Comparison of ENCODE assay signal across 9 mouse cellular contexts in genomic region chr5:105404961-105405360, GRCm38 (mm10). TPM values are rescaled to one million over a fixed set of nuclear protein-coding genes. Genes with fewer than 3 reads are reported as not detected.
DNase-seq lines count a peak whose midpoint lies in the region; ATAC-seq and TF ChIP-seq lines count a peak whose summit lies in the region.
"Had no signal": no experiment of that assay in that cellular context is flagged by ENCODE, and none has a peak within 500 bp of the region (broad histone marks: within the 10 kb centered on the region; RNA-seq: fewer than 3 reads in every experiment).

No protein-coding gene starts in this region.

- H3K9me3 ChIP-seq in intestine, embryonic 14.5 days (ENCODE audit: control insufficient read depth, low read length): no peaks in the 10 kb centered on the region
- H3K9me3 ChIP-seq in intestine, embryonic 16.5 days (ENCODE audit: control insufficient read depth, low read length): no peaks in the 10 kb centered on the region
- H3K9me3 ChIP-seq in midbrain, postnatal 0 days (ENCODE audit: low read length): no peaks in the 10 kb centered on the region
- H3K9me3 ChIP-seq: megakaryocyte, embryonic 14.5 days had no signal

- peak; percentile 94 for TF ChIP-seq CTCF in midbrain, postnatal 0 days (IDR thresholded peaks at IDR 0.05)
- no peak for TF ChIP-seq CTCF in thymus, adult 2 months (IDR thresholded peaks at IDR 0.05; ENCODE audit: borderline replicate concordance, control insufficient read depth, extremely low read depth, insufficient read depth, low read length, poor library complexity)

- intact Hi-C loops in heart, postnatal 36 days (cut with DNase I): loop anchor here (1.0 to 10.0 kb wide), 4 partner anchors 86 to 464 kb away; no protein-coding TSS in a partner anchor

- no peak for ATAC-seq in intestine, embryonic 14.5 days (replicated peaks; ENCODE audit: low FRiP score, low TSS enrichment, low read depth)
- ATAC-seq in intestine, embryonic 16.5 days: no peak
- no peak for ATAC-seq in midbrain, postnatal 0 days (ENCODE audit: low FRiP score)

- H3K27ac ChIP-seq in intestine, embryonic 14.5 days (ENCODE audit: low read depth): no peak overlapping the region
- H3K27ac ChIP-seq in intestine, embryonic 16.5 days (ENCODE audit: low read length): no peak overlapping the region
- H3K27ac ChIP-seq in midbrain, postnatal 0 days (ENCODE audit: low read depth, low read length): no peak overlapping the region
- H3K27ac ChIP-seq in thymus, adult 2 months (ENCODE audit: control insufficient read depth, insufficient read depth, low read length): no peak overlapping the region

- H3K9ac ChIP-seq in intestine, embryonic 14.5 days (ENCODE audit: low read length): no peak overlapping the region
- H3K9ac ChIP-seq in intestine, embryonic 16.5 days (ENCODE audit: low read depth, low read length): no peak overlapping the region
- no peak overlapping the region for H3K9ac ChIP-seq in midbrain, postnatal 0 days (replicated peaks; ENCODE audit: low read length, poor library complexity, severe bottlenecking)

- no peak overlapping the region for H3K4me2 ChIP-seq in intestine, embryonic 14.5 days (ENCODE audit: low read length)
- H3K4me2 ChIP-seq in intestine, embryonic 16.5 days (ENCODE audit: low read depth, low read length): no peak overlapping the region
- no peak overlapping the region for H3K4me2 ChIP-seq in midbrain, postnatal 0 days (ENCODE audit: low read depth, low read length, poor library complexity, severe bottlenecking)

- no peak overlapping the region for H3K4me3 ChIP-seq in intestine, embryonic 14.5 days (ENCODE audit: low read depth, low read length)
- no peak overlapping the region for H3K4me3 ChIP-seq in intestine, embryonic 16.5 days (ENCODE audit: low read length)
- H3K4me3 ChIP-seq in midbrain, postnatal 0 days (ENCODE audit: low read depth, low read length): no peak overlapping the region
- H3K4me3 ChIP-seq in thymus, adult 2 months (ENCODE audit: control insufficient read depth, insufficient read depth, low read length): no peak overlapping the region
- H3K4me3 ChIP-seq: megakaryocyte, embryonic 14.5 days had no signal

- peak; percentile 93 for DNase-seq in intestine, embryonic 14.5 days (ENCODE audit: low spot score)
- peak; percentile 71 for DNase-seq in T-cell, adult 2 months (ENCODE audit: low spot score)
- peak; percentile 86 for DNase-seq in embryo, embryonic 11 days
- peak; percentile 75 to 88 for DNase-seq in heart, postnatal 36 days
- peak; percentile 69 to 73 for DNase-seq in layer of hippocampus, postnatal 36 days
- peak; percentile 86 for DNase-seq in midbrain, postnatal 0 days (ENCODE audit: low spot score)
- peak; percentile 83 for DNase-seq in thymus, adult 2 months

- no peaks in the 10 kb centered on the region for H3K4me1 ChIP-seq in intestine, embryonic 14.5 days (replicated peaks; ENCODE audit: control insufficient read depth, insufficient read depth, low read length)
- H3K4me1 ChIP-seq in intestine, embryonic 16.5 days (ENCODE audit: control insufficient read depth, insufficient read depth, low read length): no peaks in the 10 kb centered on the region
- H3K4me1 ChIP-seq in midbrain, postnatal 0 days (ENCODE audit: insufficient read depth, low read length): no peaks in the 10 kb centered on the region
- H3K4me1 ChIP-seq in thymus, adult 2 months (replicated peaks; ENCODE audit: control insufficient read depth, insufficient read depth, low read length): no peaks in the 10 kb centered on the region

- H3K36me3 ChIP-seq in intestine, embryonic 14.5 days (ENCODE audit: control insufficient read depth, insufficient read depth, low read length): no peaks in the 10 kb centered on the region
- H3K36me3 ChIP-seq in intestine, embryonic 16.5 days (ENCODE audit: control insufficient read depth, insufficient read depth, low read length): no peaks in the 10 kb centered on the region
- H3K36me3 ChIP-seq in midbrain, postnatal 0 days (ENCODE audit: insufficient read depth, low read length): no peaks in the 10 kb centered on the region
- no peaks in the 10 kb centered on the region for H3K36me3 ChIP-seq in thymus, adult 2 months (ENCODE audit: control insufficient read depth, insufficient read depth, low read length)

- no peak for TF ChIP-seq POLR2A in thymus, adult 2 months (IDR thresholded peaks at IDR 0.05; ENCODE audit: control insufficient read depth, extremely low read depth, insufficient read depth, low read length, poor library complexity)

- 11% methylated on average over 8 of the region's 8 CpGs for WGBS in intestine, embryonic 14.5 days
- WGBS in intestine, embryonic 16.5 days: 8% methylated on average over 8 of the region's 8 CpGs
- WGBS in midbrain, postnatal 0 days: 5% methylated on average over 8 of the region's 8 CpGs
- WGBS in thymus, adult 2 months: 20% methylated on average over 8 of the region's 8 CpGs

- no peaks in the 10 kb centered on the region for H3K27me3 ChIP-seq in intestine, embryonic 14.5 days (replicated peaks; ENCODE audit: control insufficient read depth, insufficient read depth, low read length)
- no peaks in the 10 kb centered on the region for H3K27me3 ChIP-seq in intestine, embryonic 16.5 days (replicated peaks; ENCODE audit: control insufficient read depth, insufficient read depth, low read length)
- H3K27me3 ChIP-seq in midbrain, postnatal 0 days (ENCODE audit: insufficient read depth, low read length): no peaks in the 10 kb centered on the region
- H3K27me3 ChIP-seq in thymus, adult 2 months (ENCODE audit: control insufficient read depth, insufficient read depth, low read length): no peaks in the 10 kb centered on the region
- H3K27me3 ChIP-seq: megakaryocyte, embryonic 14.5 days had no signal

RNA-seq across cellular contexts. Expression of gene Lrrc8b, which starts 10.6 kb away (rescaled TPM):
- 10.5 and 11.5 TPM in 2 replicates for polyA plus RNA-seq in intestine, embryonic 14.5 days (2014; fragmentation: Nextera tagmentation; extraction: Ambion mirVana)
- polyA plus RNA-seq in intestine, embryonic 16.5 days (2015; fragmentation: Nextera tagmentation; extraction: Ambion mirVana): 3.1 and 3.7 TPM in 2 replicates
- 1 to 10 TPM; 4.4 to 5.1 TPM for total RNA-seq in heart, postnatal 36 days (2021)
- 10 to 100 TPM; 60.6 to 64.4 TPM for total RNA-seq in layer of hippocampus, postnatal 36 days (2021)
- total RNA-seq in midbrain, postnatal 0 days (2014; rRNA removed): 63.4 and 63.5 TPM in 2 replicates
- 17.6 and 18.5 TPM in 2 replicates for polyA plus RNA-seq in midbrain, postnatal 0 days (2015; fragmentation: Nextera tagmentation; extraction: Ambion mirVana)
- polyA plus RNA-seq in thymus, adult 2 months (2012; rRNA removed): 19.2 and 22.5 TPM in 2 replicates
